Mouse (Mus musculus): ENCODE data around the gene Tsku. TPM values are rescaled to one million over a fixed set of nuclear protein-coding genes. Genes with fewer than 3 reads are reported as not detected.

Gene Tsku
- total RNA-seq, 1 experiment: 17.8 TPM

- Histone ChIP-seq H3K9ac (ENCODE audit: insufficient read depth, low read depth, low read length, poor library complexity, severe bottlenecking) (no peak overlapping the region), H3K27ac (ENCODE audit: insufficient read depth, low read depth, low read length, poor library complexity, severe bottlenecking) (no peak overlapping the region), H3K4me1 (ENCODE audit: control insufficient read depth in 2 of 2, insufficient read depth in 2 of 2, low read length in 2 of 2, poor library complexity in 1 of 2) (peaks cover 2 to 7% of the 10 kb centered on the region in 2 experiments; a peak in 2 of 4 replicates), H3K4me3 (ENCODE audit: insufficient read depth in 1 of 2, low read depth in 1 of 2, low read length in 2 of 2, poor library complexity in 1 of 2, severe bottlenecking in 1 of 2) (no peak overlapping the region), H3K36me3 (ENCODE audit: control insufficient read depth, insufficient read depth, low read length, poor library complexity, severe bottlenecking) (no peaks in the 10 kb centered on the region), H3K9me3 (ENCODE audit: control insufficient read depth, insufficient read depth, low read depth, low read length) (no peaks in the 10 kb centered on the region)
- in situ Hi-C loops (cut with MboI; ENCODE audit: low sequenced_read_pairs in 2 of 2, unreplicated experiment in 2 of 2): no loop called here
- no peak for TF ChIP-seq MAFK (IDR thresholded peaks at IDR 0.05; ENCODE audit: insufficient read depth, low read depth, low read length)
- TF ChIP-seq HCFC1 (IDR thresholded peaks at IDR 0.05; ENCODE audit: borderline replicate concordance, insufficient read depth, low read length): no peak
- DNase-seq (ENCODE audit: low read depth, low spot score): no peak
Observed at GRCm38 (mm10) chr7:98322415-98322814, 38.7 kb downstream of the Tsku start.

- no peaks in the 10 kb centered on the region for H3K36me3 ChIP-seq (ENCODE audit: control insufficient read depth, insufficient read depth, low read length, poor library complexity, severe bottlenecking)
Observed at GRCm38 (mm10) chr7:98321083-98321482, 40.0 kb downstream of the Tsku start, which contains the start of gene Acer3. TSS of gene Acer3 (minus strand) at chr7:98321208.

GRCm38 (mm10) chr7:98320006-98320556 lies 41.0 kb downstream of the Tsku start:
- in situ Hi-C loops (cut with MboI; ENCODE audit: low sequenced_read_pairs in 2 of 2, unreplicated experiment in 2 of 2): no loop called here
- TF ChIP-seq MAFK (IDR thresholded peaks at IDR 0.05; ENCODE audit: insufficient read depth, low read depth, low read length) (no peak), ZNF384 (IDR thresholded peaks at IDR 0.05; ENCODE audit: low read depth, low read length) (no peak), CHD2 (IDR thresholded peaks at IDR 0.05; ENCODE audit: low read depth, low read length) (no peak), ZC3H11A (IDR thresholded peaks at IDR 0.05; ENCODE audit: borderline replicate concordance, low read depth, low read length) (no peak), HCFC1 (IDR thresholded peaks at IDR 0.05; ENCODE audit: borderline replicate concordance, insufficient read depth, low read length) (no peak)
- no peak overlapping the region for H3K4me3 ChIP-seq (ENCODE audit: insufficient read depth in 1 of 2, low read depth in 1 of 2, low read length in 2 of 2, poor library complexity in 1 of 2, severe bottlenecking in 1 of 2)
- no peak overlapping the region for H3K9ac ChIP-seq (ENCODE audit: insufficient read depth, low read depth, low read length, poor library complexity, severe bottlenecking)
- DNase-seq (ENCODE audit: low read depth, low spot score): no peak
- no peak overlapping the region for H3K27ac ChIP-seq (ENCODE audit: insufficient read depth, low read depth, low read length, poor library complexity, severe bottlenecking)
- H3K4me1 ChIP-seq (ENCODE audit: control insufficient read depth in 2 of 2, insufficient read depth in 2 of 2, low read length in 2 of 2, poor library complexity in 1 of 2): peaks cover 2 to 7% of the 10 kb centered on the region in 2 experiments; a peak in 2 of 4 replicates
- no peaks in the 10 kb centered on the region for H3K36me3 ChIP-seq (ENCODE audit: control insufficient read depth, insufficient read depth, low read length, poor library complexity, severe bottlenecking)
- no peaks in the 10 kb centered on the region for H3K9me3 ChIP-seq (ENCODE audit: control insufficient read depth, insufficient read depth, low read depth, low read length)

More at GRCm38 (mm10) chr7:98321083-98321482, 40.0 kb downstream of the Tsku start, which contains the start of gene Acer3:
- Histone ChIP-seq H3K27ac (ENCODE audit: insufficient read depth, low read depth, low read length, poor library complexity, severe bottlenecking) (no peak within 1 kb of the TSS), H3K4me3 (ENCODE audit: insufficient read depth in 1 of 2, low read depth in 1 of 2, low read length in 2 of 2, poor library complexity in 1 of 2, severe bottlenecking in 1 of 2) (no peak within 1 kb of the TSS), H3K9me3 (ENCODE audit: control insufficient read depth, insufficient read depth, low read depth, low read length) (no peaks in the 10 kb centered on the region), H3K4me1 (ENCODE audit: control insufficient read depth in 2 of 2, insufficient read depth in 2 of 2, low read length in 2 of 2, poor library complexity in 1 of 2) (peaks cover 2 to 7% of the 10 kb centered on the region in 2 experiments; a peak in 2 of 4 replicates), H3K9ac (ENCODE audit: insufficient read depth, low read depth, low read length, poor library complexity, severe bottlenecking) (no peak within 1 kb of the TSS)
- TF ChIP-seq CHD2 (IDR thresholded peaks at IDR 0.05; ENCODE audit: low read depth, low read length): no peak
- TF ChIP-seq MAFK (IDR thresholded peaks at IDR 0.05; ENCODE audit: insufficient read depth, low read depth, low read length): no peak
- in situ Hi-C loops (cut with MboI; ENCODE audit: low sequenced_read_pairs in 2 of 2, unreplicated experiment in 2 of 2): no loop called here
- no peak for DNase-seq (ENCODE audit: low read depth, low spot score)

- H3K4me1 ChIP-seq (ENCODE audit: control insufficient read depth in 2 of 2, insufficient read depth in 2 of 2, low read length in 2 of 2, poor library complexity in 1 of 2): no peaks in the 10 kb centered on the region
- in situ Hi-C loops (cut with MboI; ENCODE audit: low sequenced_read_pairs in 2 of 2, unreplicated experiment in 2 of 2): no loop called here
- DNase-seq (ENCODE audit: low read depth, low spot score): no peak
Observed at GRCm38 (mm10) chr7:98316568-98316967, 44.6 kb downstream of the Tsku start.

GRCm38 (mm10) chr7:98315087-98315486 lies 46.0 kb downstream of the Tsku start:
- Histone ChIP-seq H3K4me3 (ENCODE audit: insufficient read depth in 1 of 2, low read depth in 1 of 2, low read length in 2 of 2, poor library complexity in 1 of 2, severe bottlenecking in 1 of 2) (no peak overlapping the region), H3K4me1 (ENCODE audit: control insufficient read depth in 2 of 2, insufficient read depth in 2 of 2, low read length in 2 of 2, poor library complexity in 1 of 2) (no peaks in the 10 kb centered on the region), H3K9ac (ENCODE audit: insufficient read depth, low read depth, low read length, poor library complexity, severe bottlenecking) (no peak overlapping the region), H3K27ac (ENCODE audit: insufficient read depth, low read depth, low read length, poor library complexity, severe bottlenecking) (no peak overlapping the region), H3K9me3 (ENCODE audit: control insufficient read depth, insufficient read depth, low read depth, low read length) (no peaks in the 10 kb centered on the region), H3K36me3 (ENCODE audit: control insufficient read depth, insufficient read depth, low read length, poor library complexity, severe bottlenecking) (no peaks in the 10 kb centered on the region)
- in situ Hi-C loops (cut with MboI; ENCODE audit: low sequenced_read_pairs in 2 of 2, unreplicated experiment in 2 of 2): no loop called here
- TF ChIP-seq ZC3H11A (IDR thresholded peaks at IDR 0.05; ENCODE audit: borderline replicate concordance, low read depth, low read length): no peak
- no peak for TF ChIP-seq ZNF384 (IDR thresholded peaks at IDR 0.05; ENCODE audit: low read depth, low read length)
- TF ChIP-seq HCFC1 (IDR thresholded peaks at IDR 0.05; ENCODE audit: borderline replicate concordance, insufficient read depth, low read length): no peak
- no peak for TF ChIP-seq MAFK (IDR thresholded peaks at IDR 0.05; ENCODE audit: insufficient read depth, low read depth, low read length)
- no peak for TF ChIP-seq CHD2 (IDR thresholded peaks at IDR 0.05; ENCODE audit: low read depth, low read length)
- DNase-seq (ENCODE audit: low read depth, low spot score): no peak

More at GRCm38 (mm10) chr7:98316568-98316967, 44.6 kb downstream of the Tsku start:
- Histone ChIP-seq H3K4me3 (ENCODE audit: insufficient read depth in 1 of 2, low read depth in 1 of 2, low read length in 2 of 2, poor library complexity in 1 of 2, severe bottlenecking in 1 of 2) (no peak overlapping the region), H3K9ac (ENCODE audit: insufficient read depth, low read depth, low read length, poor library complexity, severe bottlenecking) (no peak overlapping the region), H3K27ac (ENCODE audit: insufficient read depth, low read depth, low read length, poor library complexity, severe bottlenecking) (no peak overlapping the region), H3K36me3 (ENCODE audit: control insufficient read depth, insufficient read depth, low read length, poor library complexity, severe bottlenecking) (no peaks in the 10 kb centered on the region), H3K9me3 (ENCODE audit: control insufficient read depth, insufficient read depth, low read depth, low read length) (no peaks in the 10 kb centered on the region)
- TF ChIP-seq ZNF384 (IDR thresholded peaks at IDR 0.05; ENCODE audit: low read depth, low read length): no peak
- no peak for TF ChIP-seq CHD2 (IDR thresholded peaks at IDR 0.05; ENCODE audit: low read depth, low read length)
